Mouse (Mus musculus): ENCODE data around the gene Dlgap4.

DNA sequence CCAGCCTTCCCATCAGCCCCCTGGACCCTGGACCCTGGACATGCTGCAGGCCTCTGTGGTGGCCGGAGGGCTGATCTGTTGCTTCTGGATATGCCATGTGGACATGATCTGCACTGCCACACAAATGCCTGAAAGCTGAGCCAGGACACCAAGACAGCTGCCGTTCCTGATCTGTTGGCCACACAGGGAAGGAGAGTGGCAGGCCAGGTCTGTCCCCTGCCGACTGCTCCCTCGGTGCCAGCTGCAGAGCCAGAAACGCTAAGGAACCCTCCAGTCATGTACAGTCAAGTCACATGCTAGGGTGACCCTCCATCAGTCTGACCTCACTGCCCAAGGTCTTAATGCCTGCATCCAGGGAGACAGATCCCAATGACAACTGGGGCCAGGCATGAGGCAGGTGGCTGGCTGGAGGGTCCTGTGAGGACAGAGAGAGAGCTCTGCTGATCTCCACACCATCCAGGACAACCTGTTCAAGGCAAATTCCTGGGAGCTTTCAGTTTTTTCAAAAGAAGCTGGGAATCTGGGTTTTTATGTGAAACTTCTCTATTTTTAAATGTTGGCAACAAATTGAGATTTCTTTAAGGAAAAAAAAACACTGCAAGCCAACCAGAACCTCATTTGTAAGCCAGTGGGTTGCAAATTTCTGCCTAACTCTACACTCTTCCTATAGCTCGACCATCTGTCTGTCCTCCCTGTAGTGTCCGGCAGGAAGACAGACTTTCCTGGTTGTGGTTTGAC is 36.5 kb upstream of the Dlgap4 start:
- TF ChIP-seq CTCF (IDR thresholded peaks at IDR 0.05; ENCODE audit: low read depth, low read length) = no peak
- no peak for TF ChIP-seq GATA1 (IDR thresholded peaks at IDR 0.05; ENCODE audit: borderline replicate concordance, low read length)
- no peak for TF ChIP-seq POLR2AphosphoS5 (IDR thresholded peaks at IDR 0.05; ENCODE audit: insufficient replicate concordance, low read depth, low read length)
- no peak for TF ChIP-seq TAL1 (conservative IDR thresholded peaks at IDR 0.05; ENCODE audit: low read depth, low read length)

All from G1E (cell line).